Mouse (Mus musculus): ENCODE measurements around the gene Hhat. TPM values are rescaled to one million over a fixed set of nuclear protein-coding genes. Genes with fewer than 3 reads are reported as not detected.

Hhat gene
- total and polyA plus RNA-seq, 3 experiments, result 0.21 to 1.2 (median 1.1) TPM

GRCm38 (mm10) chr1:192536440-192536839 is 234.6 kb downstream of the Hhat start:
- no peak overlapping the region for H3K9ac ChIP-seq (ENCODE audit: insufficient read depth, low read depth)
- no peak overlapping the region for H3K4me2 ChIP-seq (ENCODE audit: insufficient read depth, low read depth, poor library complexity, severe bottlenecking)
- H3K9me3 ChIP-seq (replicated peaks; ENCODE audit: low read length), result no peaks in the 10 kb centered on the region
- in situ Hi-C loops (cut with MboI; ENCODE audit: low pct_ligation_motif_present, low pct_unique_long_range_greater_than_20kb, low sequenced_read_pairs), result no loop called here
- no peaks in the 10 kb centered on the region for H3K36me3 ChIP-seq (replicated peaks in 1 of 2; ENCODE audit: control insufficient read depth in 1 of 2, insufficient read depth in 1 of 2, low read length in 1 of 2)
- no peak overlapping the region for H3K4me3 ChIP-seq (replicated peaks in 1 of 3; ENCODE audit: low read depth in 2 of 3, low read length in 2 of 3, poor library complexity in 1 of 3)
- TF ChIP-seq MXI1 (IDR thresholded peaks at IDR 0.05; ENCODE audit: low read depth, low read length), result no peak
- no peak for TF ChIP-seq CHD1 (IDR thresholded peaks at IDR 0.05; ENCODE audit: low read depth, low read length)
- no peak for TF ChIP-seq KAT2A (IDR thresholded peaks at IDR 0.05; ENCODE audit: insufficient replicate concordance, low read length)
- TF ChIP-seq EP300 (IDR thresholded peaks at IDR 0.05; ENCODE audit: low read length), result peak; percentile 74
- TF ChIP-seq MAZ (IDR thresholded peaks at IDR 0.05; ENCODE audit: low read depth, low read length), result no peak
- TF ChIP-seq CHD2 (IDR thresholded peaks at IDR 0.05; ENCODE audit: low read length), result no peak
- TF ChIP-seq UBTF (IDR thresholded peaks at IDR 0.05; ENCODE audit: low read depth, low read length), result no peak
- TF ChIP-seq IRF4 (IDR thresholded peaks at IDR 0.05; ENCODE audit: low read depth, low read length), result no peak
- peak; percentile 32; the same call in 1 of the 2 replicates for TF ChIP-seq ETS1 (conservative IDR thresholded peaks at IDR 0.05; ENCODE audit: low read depth, low read length)
- TF ChIP-seq NELFE (IDR thresholded peaks at IDR 0.05; ENCODE audit: low read depth, low read length), result no peak
- no peak for TF ChIP-seq MEF2A (IDR thresholded peaks at IDR 0.05; ENCODE audit: borderline replicate concordance, low read depth, low read length)
- TF ChIP-seq TBP (conservative IDR thresholded peaks at IDR 0.05; ENCODE audit: low read depth, low read length), result no peak
- TF ChIP-seq ZC3H11A (IDR thresholded peaks at IDR 0.05; ENCODE audit: low read depth, low read length), result no peak
- no peak for TF ChIP-seq HCFC1 (IDR thresholded peaks at IDR 0.05; ENCODE audit: low read depth, low read length)
- no peak for TF ChIP-seq POLR2A (IDR thresholded peaks at IDR 0.05; ENCODE audit: low read depth, low read length)
- TF ChIP-seq MAX (IDR thresholded peaks at IDR 0.05; ENCODE audit: low read length), result no peak
- TF ChIP-seq JUND (conservative IDR thresholded peaks at IDR 0.05; ENCODE audit: low read depth, low read length), result peak; percentile 82
- no peak for TF ChIP-seq MAFK (IDR thresholded peaks at IDR 0.05; ENCODE audit: insufficient replicate concordance, low read length)
- TF ChIP-seq SIN3A (IDR thresholded peaks at IDR 0.05; ENCODE audit: low read length), result no peak
- no peak for TF ChIP-seq POLR2AphosphoS2 (IDR thresholded peaks at IDR 0.05; ENCODE audit: low read depth, low read length)
- no peak for TF ChIP-seq RAD21 (IDR thresholded peaks at IDR 0.05; ENCODE audit: low read depth, low read length)
- TF ChIP-seq ZKSCAN1 (IDR thresholded peaks at IDR 0.05; ENCODE audit: borderline replicate concordance, low read depth, low read length), result no peak
- TF ChIP-seq JUN (IDR thresholded peaks at IDR 0.05; ENCODE audit: insufficient read depth, low read depth, low read length), result peak; percentile 38; the same call in 1 of the 2 replicates
- no peak for TF ChIP-seq USF2 (conservative IDR thresholded peaks at IDR 0.05; ENCODE audit: low read depth, low read length)
- no peak for TF ChIP-seq SMC3 (IDR thresholded peaks at IDR 0.05; ENCODE audit: low read depth, low read length)
- TF ChIP-seq USF1 (IDR thresholded peaks at IDR 0.05; ENCODE audit: low read depth, low read length), result no peak
- no peak for TF ChIP-seq PAX5 (IDR thresholded peaks at IDR 0.05; ENCODE audit: low read length)
- no peak overlapping the region for H3K27ac ChIP-seq (ENCODE audit: insufficient read depth, low read depth)
- peaks cover 0 to 11% of the 10 kb centered on the region in 2 experiments; a peak in 2 of 4 replicates for H3K4me1 ChIP-seq (ENCODE audit: control insufficient read depth in 1 of 2, insufficient read depth in 2 of 2)
- dilution Hi-C loops (cut with MboI; ENCODE audit: extremely low pct_ligation_motif_present, extremely low pct_unique_long_range_greater_than_20kb, low sequenced_read_pairs), result no loop called here
- H3K79me2 ChIP-seq (replicated peaks; ENCODE audit: control insufficient read depth, extremely low read depth, insufficient read depth, poor library complexity, severe bottlenecking), result no peaks in the 10 kb centered on the region
- peaks cover 2% of the 10 kb centered on the region for H3K27me3 ChIP-seq (replicated peaks)
- DNase-seq (ENCODE audit: extremely low read depth), result peak; percentile 41
